Mouse (Mus musculus) erythroblast, adult 5-6 weeks (primary cell): ENCODE data around the gene Nrxn3. TPM values are rescaled to one million over a fixed set of nuclear protein-coding genes. Genes with fewer than 3 reads are reported as not detected.

ENCODE experiments used
- ATAC-seq: replicated peaks from 2 replicates; pipeline ENCODE4 v1.8.0; 2016; ENCODE audit warnings: moderate number of reproducible peaks, mild to moderate bottlenecking, moderate TSS enrichment, inconsistent platforms; ENCODE audit not compliant: poor library complexity, low FRiP score, severe bottlenecking
- total RNA-seq, 2 experiments: library from RNA; stranded (forward) in 1 of 2; stranded (reverse) in 1 of 2; fragments of 150-400 nt in 1 of 2; fragments of 200-764, 138-1000 nt in 1 of 2; gene quantifications; 2 replicates each; pipeline versions ENCODE4 v1.2.3 to v1.2.4; 2015 to 2017; ENCODE audit warnings: low replicate concordance in 2 of 2

Nrxn3 gene
- total RNA-seq, 2 experiments from 2014 or later: not detected

DNA sequence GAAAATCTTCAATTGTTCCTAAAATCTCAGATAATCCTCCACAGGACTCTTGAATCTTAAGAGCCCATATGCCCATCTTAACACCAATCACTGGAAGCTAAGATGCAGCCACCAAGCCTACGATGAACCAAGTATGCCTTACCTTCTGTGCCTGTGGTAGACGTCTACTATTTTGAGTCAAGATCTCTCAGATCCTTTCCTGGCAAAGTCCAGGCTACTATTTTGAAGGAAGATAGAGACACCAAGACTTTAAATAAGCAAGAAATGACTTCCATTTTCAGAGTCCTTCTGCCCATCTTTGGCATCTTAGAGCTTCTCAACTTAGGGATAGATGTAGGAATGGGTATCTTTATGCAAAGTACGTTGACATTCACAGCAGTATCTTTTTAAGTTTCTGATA lies 561.7 kb downstream of the Nrxn3 start:
- ATAC-seq: no peak

DNA sequence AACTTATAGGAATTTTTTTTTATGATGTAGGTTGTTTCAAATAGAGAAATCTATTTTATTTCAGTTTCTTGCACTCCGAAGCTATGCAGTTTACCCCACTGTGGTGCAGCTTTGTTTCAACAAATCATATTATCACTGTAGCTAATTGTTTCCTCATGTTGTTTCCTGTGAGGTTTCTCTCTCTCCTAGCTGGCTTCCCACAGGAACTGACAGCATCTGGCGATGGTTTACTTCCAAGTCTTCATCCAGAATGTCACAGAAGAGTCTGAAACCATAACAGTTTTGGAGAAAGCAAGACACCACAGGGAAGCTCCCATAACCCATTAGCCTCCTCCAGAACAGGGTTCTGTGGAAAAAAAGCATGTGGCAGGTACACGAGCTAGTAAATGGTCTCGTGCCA lies 564.4 kb downstream of the Nrxn3 start:
- ATAC-seq: no peak

DNA sequence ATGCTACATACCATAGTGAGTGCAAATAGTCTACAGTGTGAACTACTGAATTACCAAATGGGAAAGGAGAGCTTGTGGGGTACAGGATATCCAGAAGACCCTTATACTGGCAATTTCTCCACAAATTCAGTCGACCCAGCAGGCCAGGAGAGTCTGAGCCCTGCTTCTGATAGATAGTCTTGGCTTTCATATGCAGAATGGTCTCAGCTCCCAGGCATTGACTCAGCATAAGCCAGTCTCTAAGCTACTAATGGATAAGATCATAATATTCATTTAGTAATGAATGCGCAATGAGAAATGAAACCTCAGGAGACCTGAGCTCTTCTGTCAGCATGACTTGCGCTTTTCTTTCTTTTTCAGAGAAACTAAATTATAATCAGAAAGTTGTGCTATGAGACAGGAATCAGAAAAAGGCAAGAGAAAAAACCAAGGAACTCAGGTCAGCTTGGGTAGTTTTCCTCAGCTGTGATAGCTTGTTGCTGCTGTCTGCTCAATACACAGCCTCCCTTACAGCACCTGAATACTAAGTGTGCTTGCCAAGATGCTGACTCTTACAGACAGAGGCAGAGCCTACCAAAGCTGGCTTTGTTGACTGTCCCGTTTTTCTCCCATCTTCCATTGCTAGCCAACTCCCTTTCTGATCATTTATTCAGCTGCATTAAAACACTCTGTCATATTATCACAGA lies 567.1 kb downstream of the Nrxn3 start:
- ATAC-seq: no peak

DNA sequence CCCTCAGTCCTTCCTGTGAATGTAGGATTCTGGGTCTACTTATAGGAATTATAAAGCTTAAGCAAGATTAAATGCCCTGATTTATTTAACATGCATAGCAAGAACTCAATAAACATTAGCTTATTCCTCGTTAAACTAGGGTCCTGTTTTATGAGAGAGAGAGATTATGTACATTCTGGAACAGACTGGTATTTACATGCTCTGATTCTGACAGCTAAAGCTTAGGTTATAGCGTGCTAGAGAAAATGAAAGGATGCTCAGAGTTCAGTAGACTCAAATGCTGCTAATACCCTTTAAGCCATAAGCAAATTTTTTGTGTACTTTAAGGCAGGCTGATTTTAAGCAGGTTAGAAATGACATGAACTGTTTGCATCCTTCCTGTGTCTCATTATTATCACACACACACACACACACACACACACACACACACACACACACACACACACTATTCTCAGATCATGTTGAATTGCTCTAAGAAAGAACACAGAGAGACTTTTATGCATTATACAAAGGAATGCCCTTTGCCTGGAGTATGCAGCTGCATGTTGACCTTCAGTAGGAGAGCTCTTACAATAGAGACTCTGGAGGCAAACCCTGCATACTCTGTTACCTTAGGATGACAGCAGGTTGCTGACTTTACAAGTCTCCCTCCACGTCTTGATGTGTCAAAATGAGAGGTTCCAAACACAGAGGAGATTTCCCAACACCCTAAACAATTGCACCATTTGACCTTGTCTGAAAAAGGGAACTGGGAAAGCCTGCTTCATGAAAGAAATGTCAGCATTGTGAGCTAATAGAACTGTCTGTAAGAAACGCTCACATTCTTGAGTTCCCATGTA lies 568.3 kb downstream of the Nrxn3 start:
- no peak for ATAC-seq

DNA sequence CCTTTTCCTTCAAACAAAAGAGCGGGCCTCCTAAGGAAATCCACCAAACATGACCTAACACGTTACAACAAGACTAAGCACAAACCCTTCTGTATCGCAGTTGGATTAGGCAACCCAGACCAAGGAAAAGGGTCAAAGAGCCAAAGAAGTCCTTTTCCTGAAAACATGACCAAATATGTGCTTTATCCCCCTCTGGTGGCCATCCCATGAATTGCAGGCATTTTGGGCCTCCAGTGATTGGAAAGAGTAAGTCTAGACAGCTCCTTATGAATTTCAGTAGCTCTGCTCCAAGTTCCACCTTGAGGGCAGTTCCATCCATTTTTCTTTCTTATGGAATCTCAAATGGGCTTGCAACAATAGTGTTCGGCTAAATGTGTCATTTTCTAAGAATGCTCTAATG lies 579.3 kb downstream of the Nrxn3 start:
- ATAC-seq: no peak

DNA sequence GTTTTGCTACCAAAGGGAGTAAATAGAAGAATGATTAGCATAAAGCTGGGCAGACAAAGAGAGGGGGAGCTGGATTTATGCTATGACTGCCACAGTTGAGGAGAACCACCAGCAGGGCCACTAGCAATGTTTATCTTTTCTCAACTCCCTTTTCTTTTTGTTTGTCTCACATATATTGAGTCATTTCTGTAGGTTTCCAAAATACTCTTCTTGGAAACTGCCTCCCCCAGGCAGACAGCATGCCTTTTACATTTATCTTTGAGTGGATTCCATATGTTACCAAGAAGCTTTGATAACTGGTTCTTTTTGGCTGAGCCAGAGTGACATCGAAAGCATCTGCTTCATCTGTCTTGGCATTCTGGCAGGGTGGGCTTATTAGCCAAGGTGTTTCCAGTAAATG lies 587.5 kb downstream of the Nrxn3 start:
- no peak for ATAC-seq

DNA sequence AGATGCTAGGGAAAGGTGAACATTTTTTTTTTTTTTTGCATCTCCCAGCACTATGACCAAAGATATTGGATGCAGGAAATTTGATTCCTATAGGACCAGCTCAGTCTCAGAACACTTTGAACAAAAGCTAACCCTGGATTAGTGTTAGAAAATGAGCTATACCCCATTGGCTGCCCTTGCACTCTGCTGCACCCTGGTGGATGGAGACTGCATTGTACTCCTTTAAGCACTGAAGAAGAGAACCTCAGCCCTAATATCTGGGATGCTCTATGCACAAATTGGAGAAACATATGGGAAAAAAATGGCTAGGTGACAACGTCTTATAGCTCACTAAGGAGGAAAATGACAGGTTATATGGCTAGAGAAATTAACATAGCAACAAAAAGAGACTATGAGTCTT lies 589.9 kb downstream of the Nrxn3 start:
- no peak for ATAC-seq

DNA sequence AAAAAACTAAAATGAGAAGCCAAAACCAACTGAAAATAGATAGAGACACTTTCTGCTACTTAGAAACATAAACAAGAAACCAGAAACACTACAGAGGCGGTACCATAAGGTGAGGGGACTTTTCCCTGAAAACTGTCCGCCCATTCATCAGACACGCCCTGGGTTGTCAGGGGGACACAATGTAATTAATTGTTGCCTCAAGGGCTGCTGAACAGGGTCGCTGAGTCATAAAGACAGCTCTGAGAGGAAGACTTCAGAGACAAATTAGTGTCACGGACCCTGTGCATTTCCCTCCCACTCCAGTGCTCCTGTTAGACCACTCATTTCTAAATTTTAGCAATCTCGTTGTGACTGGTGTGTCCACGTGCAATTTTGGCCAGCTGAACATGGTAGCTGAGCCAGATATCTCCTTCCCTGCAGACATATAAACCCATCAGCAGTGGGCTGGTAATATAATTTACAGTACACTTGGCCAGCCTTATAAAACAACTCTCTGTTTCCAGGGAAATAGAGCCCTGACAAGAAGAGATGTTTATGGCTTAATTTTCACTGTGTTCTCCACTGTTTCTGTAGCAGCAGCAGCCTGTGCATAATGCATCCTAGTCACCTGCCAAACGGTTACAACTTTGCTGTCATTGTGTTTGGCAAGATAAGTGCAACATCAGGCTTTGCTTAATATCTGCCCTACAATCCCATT lies 603.3 kb downstream of the Nrxn3 start:
- no peak for ATAC-seq

DNA sequence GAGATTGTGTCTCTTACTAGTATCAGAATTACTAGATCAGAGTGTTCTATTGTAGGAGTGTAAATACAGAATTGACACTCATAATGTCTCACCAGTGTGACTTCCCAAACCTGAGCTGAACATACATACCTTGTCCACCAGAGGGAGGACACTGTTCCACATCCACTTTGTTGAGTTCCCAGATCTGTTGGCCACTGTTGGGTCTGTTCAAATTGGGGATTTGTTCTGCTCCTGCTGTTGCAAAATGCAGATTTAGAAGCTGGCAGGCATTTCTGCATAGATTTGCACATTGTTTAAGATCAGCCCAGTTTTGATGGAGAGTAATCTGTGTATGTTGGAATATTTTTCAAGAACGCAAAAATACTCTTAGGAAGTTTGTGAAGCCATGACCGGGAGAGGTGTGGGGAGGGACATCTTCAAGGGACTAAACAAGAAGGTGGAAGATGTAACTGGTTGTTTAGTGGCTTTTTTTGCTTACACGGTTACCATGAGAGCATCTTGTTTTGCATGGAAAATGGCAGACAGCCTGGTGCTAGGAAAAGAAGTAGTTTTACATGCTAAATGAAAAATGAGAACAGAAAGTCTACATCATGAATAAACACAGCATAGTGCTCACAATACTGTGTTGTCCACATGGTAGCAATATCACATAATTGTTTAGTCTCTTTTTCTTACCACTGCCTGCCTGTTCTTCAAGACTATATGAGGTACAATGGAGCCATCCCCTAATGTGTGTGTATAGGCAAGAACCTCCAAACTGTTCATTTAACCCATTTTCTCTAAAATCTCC lies 609.0 kb downstream of the Nrxn3 start:
- no peak for ATAC-seq

DNA sequence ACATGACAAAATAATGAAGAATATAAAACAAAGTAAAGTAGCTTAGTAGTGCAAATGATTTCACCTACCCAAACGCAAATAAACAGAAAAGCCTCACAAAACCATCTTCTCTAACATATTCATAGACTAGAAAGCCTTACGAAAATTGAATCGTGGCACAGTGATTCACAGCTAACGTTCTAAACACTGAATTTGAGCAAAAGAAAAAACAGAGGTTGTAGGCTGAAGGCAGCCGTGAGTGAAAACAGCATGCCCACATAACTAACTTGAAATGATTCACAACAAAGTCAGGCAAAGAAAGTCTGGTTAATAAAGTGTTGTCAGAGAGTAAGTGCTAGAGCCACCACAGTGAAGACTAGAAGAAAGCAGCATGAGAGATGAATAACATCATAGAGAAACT lies 610.8 kb downstream of the Nrxn3 start:
- no peak for ATAC-seq

DNA sequence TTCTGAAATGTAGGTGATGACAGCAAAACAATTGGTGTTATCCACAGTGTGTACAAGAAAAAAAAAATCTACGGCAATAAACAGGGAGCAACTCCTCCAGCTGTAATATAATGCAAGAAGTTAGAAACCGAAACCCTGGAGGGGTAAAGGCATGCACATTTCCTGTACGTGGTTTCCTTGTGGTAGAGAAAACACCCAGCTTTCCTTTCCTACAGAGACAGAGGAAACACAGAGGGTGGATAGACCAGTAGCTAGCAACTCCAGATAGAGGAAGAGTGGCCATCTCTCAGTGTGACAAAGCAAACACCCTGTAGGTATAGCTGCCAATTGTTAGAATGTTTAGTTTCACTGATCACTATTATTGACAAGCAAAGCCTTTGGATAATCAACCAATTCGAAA lies 642.2 kb downstream of the Nrxn3 start:
- no peak for ATAC-seq

DNA sequence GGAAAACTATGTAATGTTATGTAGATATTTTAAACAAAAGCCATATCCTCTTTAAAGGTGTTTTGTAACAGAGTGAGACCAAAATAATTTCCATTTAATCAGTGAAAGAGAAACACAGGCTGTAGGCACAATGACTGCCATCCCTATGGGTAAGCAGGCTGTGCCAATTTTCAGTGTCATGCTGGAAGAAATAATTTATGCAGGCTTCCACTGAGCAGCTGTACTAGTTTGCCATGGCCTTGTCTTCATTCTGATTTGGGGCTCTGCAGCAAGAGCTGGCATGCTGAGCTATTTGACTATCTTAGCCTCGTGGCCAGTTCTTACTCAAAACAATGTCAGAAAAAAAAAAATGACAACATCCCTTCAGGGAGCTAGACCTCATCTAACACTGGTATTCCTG lies 647.3 kb downstream of the Nrxn3 start:
- ATAC-seq: no peak

DNA sequence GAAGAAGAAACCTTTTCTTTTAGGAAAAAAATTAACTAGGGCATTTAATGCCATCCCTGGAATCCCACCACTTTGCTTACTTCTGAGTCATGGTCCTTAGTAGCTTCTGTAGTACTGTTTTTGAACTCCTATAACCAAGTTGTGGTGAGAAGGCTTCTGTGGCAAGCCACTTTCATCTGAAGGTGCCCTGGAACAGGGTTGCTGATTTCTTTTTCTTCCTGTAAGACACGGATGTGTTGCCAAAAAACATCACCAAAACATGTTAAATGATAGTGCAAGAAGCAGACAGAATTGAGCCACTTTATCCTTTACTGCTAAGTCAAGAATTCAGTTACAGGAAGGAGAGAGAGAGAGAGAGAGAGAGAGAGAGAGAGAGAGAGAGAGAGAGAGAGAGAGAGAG lies 653.9 kb downstream of the Nrxn3 start:
- ATAC-seq: no peak

DNA sequence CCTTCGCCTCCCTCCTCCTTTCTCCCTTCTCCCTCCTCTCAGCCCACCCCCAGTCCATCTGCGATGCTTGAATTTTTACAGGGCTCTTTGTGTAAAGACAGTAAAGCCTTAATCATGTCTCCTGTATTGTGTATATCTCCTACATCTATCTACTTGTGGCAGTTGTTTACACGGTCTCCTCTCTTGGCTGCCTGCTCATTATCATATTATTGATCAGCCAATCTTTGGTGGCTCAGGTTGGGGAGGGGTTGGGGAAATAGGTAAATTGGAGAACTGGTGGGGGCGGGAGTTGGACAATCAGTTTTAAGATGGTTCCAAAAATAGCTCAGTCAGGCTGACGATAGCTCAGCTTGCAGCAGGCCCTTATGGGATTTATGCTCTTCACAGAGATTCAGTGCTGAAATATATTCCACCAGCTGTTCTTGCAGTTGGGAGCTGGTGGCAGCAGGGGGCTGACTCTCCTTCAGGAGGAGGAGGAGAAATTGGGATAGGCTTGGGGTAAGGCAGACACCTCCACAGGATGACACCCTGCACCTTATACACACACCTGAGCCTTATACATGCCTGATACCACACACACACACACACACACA lies 654.5 kb downstream of the Nrxn3 start:
- ATAC-seq: no peak

DNA sequence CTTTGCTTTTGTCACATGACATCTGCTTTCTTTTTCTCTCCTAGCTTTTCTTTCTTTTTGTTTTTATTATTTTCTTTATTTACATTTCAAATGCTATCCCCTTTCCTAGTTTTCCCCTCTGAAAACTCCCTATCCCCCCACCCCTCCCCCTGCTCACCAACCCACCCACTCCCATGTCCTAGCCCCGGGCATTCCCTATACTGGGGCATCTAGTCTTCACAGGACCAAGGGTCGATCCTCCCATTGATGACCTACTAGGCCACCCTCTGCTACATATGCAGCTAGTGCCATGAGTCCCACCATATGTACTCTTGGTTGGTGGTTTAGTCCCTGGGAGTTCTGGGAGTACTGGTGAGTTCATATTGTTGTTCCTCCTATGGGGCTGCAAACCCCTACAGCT lies 655.0 kb downstream of the Nrxn3 start:
- ATAC-seq: no peak

DNA sequence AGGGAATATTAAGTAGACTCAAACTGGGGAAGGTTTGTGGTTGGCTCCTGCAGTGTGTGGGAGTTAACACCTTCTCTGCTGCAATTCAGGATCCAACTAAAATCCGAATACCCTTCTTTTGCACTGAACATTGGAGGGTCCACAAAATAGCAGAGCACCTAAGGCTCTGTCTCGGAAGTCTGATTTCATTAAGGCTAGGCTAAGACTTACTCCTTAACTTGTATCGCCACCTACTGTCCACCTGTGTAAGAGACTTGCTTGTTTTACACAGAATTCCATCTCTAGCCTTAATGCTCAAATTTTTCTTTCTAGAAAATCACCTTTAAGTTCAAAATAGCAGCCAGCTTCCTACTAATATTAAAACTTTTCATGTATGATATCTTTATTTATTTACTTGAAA lies 660.6 kb downstream of the Nrxn3 start:
- no peak for ATAC-seq

DNA sequence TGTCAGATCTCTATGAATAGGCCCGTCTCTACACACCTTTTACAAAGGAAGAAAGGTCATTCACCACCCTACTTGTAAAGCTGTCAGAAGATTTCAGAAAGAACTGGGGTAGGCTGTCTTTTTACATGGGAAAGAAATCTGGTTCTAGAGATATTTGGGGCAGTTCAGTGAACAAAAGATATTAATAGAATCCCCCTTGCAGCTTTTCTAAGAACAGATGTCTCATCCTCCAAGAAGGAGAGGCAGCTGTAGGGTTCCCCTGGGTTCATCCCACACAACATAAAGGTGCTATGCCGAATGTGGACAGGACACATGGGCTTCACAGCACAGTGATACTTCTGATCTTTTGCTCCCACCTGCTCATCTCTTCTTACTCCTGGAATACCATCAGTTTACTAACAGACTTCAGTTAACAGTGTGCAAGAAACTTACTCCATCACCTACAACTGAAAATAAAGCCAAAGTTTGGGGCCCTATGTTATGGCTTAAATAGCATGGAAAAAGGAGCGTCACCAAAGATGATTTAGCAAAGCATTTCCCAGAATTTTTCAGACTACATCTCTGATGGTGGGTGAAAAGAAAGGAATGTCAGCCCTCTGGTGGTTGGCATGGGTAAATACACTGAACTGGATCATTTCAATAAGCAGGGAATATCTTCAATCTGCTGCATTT lies 672.6 kb downstream of the Nrxn3 start:
- no peak for ATAC-seq

DNA sequence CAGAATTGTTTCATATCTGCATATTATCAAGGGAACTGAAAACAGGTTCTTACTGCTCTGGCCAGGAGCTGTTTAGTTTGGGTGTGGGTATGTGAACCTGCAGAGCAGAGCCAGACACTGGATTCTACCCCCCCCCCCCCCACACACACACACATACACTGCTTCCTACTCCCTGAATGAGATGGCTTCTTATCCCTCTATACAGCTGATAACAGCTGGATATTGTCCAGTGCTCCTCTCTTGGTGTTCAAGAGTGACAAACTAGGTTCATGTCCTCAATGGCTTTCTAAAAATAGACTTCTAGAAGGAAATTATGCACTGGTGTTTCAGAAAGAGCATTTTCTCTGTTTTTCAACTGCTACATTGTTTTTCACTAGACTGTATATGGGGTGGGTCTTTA lies 713.8 kb downstream of the Nrxn3 start:
- no peak for ATAC-seq

DNA sequence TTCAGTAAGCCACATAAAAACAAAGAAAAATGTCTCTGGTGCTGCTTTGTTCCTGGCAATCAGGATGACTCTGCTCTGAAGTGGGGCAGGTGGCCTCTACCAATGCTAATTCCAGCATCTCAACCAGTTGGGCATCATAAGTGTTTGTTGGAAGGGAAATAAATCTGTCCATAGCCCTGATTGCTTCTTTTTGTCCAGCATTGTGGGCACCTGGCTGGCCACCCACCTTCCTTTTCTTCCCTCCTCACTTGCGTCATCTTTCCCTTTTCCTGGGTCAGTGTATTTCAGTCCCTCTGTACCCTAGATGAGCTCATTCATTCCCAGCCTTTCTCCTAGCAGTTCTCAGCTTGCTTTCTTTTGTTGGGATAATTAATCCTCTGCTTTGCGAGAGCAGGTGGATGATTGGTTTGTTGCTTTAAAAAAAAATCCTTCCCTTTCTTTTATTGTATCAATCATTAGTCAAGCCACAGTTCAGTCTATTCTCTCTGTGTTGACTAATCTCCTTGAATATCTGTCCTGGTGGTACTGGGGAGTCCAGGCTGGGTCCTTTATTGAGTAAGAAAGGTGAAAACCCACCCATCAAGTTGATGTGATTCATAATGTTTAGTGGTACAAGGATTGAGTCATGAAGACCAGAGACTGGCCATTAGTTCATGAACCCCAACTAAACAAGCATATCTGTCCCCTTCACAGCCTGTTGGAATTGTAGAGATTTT lies 719.8 kb downstream of the Nrxn3 start:
- no peak for ATAC-seq
